Mouse (Mus musculus) liver, embryonic 14.5 days (tissue): ENCODE results near the gene Suds3.

Source experiments
- CTCF ChIP-seq: IDR thresholded peaks from 2 replicates; pipeline ENCODE4 v1.5.1; 2016; ENCODE audit warnings: antibody characterized with exemption, low read depth, control low read depth
- EP300 ChIP-seq: IDR thresholded peaks from 2 replicates; pipeline ENCODE4 v1.6.1; 2016; ENCODE audit warnings: antibody characterized with exemption, low read depth

- TF ChIP-seq CTCF (no peak), EP300 (no peak)
These were observed 7.2 kb upstream of the Suds3 start for GRCm38 (mm10) chr5:117123102-117123501.
